Mouse (Mus musculus): Measurements from ENCODE around the gene Mt2.

- no peak for TF ChIP-seq CTCF (IDR thresholded peaks at IDR 0.05; ENCODE audit: control insufficient read depth, insufficient read depth, insufficient replicate concordance, low read depth, low read length)
- no peak for TF ChIP-seq POLR2A (IDR thresholded peaks at IDR 0.05; ENCODE audit: control insufficient read depth, low read depth, low read length)
These were observed 22.2 kb downstream of the Mt2 start for GRCm38 (mm10) chr8:94194591-94195223.

Data from testis, adult 2 months (tissue).